Mouse (Mus musculus): ENCODE data around the gene Mrm1.

DNA sequence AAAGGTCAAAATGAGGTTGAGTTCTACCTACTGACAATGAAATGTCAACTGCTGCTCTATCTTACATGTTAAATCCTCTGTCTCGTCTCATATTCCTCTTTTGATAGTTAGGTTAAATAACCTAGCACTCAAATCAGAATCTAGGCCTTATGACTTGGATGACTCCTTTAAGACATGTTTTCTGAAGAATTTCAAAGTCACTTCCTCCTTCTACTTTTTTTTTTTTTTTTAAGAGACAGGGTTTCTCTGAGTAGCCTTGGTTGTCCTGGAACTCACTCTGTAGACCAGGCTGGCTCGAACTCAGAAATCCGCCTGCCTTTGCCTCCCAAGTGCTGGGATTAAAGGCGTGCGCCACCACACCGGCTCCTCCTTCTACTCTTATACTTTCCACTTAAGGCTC lies 36.0 kb upstream of the Mrm1 start:
- TF ChIP-seq CTCF (conservative IDR thresholded peaks at IDR 0.05; ENCODE audit: insufficient read depth, insufficient read length, low read depth, low read length) (no peak), POLR2A (IDR thresholded peaks at IDR 0.05; ENCODE audit: low read depth, low read length) (no peak)
